Mouse (Mus musculus): ENCODE data around the gene Zfp82.

GRCm38 (mm10) chr7:30116076-30116475 is 43.4 kb upstream of the Zfp82 start:
- TF ChIP-seq USF1 (IDR thresholded peaks at IDR 0.05; ENCODE audit: low read depth, low read length): no peak
- TF ChIP-seq KAT2A (conservative IDR thresholded peaks at IDR 0.05; ENCODE audit: low read depth, low read length): no peak
- no peak for TF ChIP-seq CTCF (IDR thresholded peaks at IDR 0.05 in 2 of 3, conservative IDR thresholded peaks at IDR 0.05 in 1 of 3; ENCODE audit: control insufficient read depth in 1 of 3, insufficient read depth in 1 of 3, low read depth in 2 of 3, low read length in 3 of 3, poor library complexity in 1 of 3, severe bottlenecking in 1 of 3)
- no peak for TF ChIP-seq SIN3A (IDR thresholded peaks at IDR 0.05; ENCODE audit: low read length)
- no peak for TF ChIP-seq USF2 (IDR thresholded peaks at IDR 0.05; ENCODE audit: borderline replicate concordance in 1 of 2, insufficient read depth in 1 of 2, low read depth in 1 of 2, low read length in 2 of 2)
- no peak for TF ChIP-seq TCF12 (IDR thresholded peaks at IDR 0.05; ENCODE audit: low read depth, low read length)
- TF ChIP-seq RCOR1 (IDR thresholded peaks at IDR 0.05; ENCODE audit: low read depth, low read length): no peak
- TF ChIP-seq UBTF (IDR thresholded peaks at IDR 0.05; ENCODE audit: borderline replicate concordance, insufficient read depth, low read depth, low read length): no peak
- TF ChIP-seq TBP (IDR thresholded peaks at IDR 0.05; ENCODE audit: low read depth, low read length): no peak
